Mouse (Mus musculus): ENCODE measurements at regions not wholly inside any gene's neighbourhood (a gene's known extent, or its start where the extent isn't known, plus 50 kb on each side); places are given as distances from the start of the nearest gene placed in this dataset.
A peak's percentile ranks its signal among the peaks of the same experiment; 100 is the strongest.

DNA sequence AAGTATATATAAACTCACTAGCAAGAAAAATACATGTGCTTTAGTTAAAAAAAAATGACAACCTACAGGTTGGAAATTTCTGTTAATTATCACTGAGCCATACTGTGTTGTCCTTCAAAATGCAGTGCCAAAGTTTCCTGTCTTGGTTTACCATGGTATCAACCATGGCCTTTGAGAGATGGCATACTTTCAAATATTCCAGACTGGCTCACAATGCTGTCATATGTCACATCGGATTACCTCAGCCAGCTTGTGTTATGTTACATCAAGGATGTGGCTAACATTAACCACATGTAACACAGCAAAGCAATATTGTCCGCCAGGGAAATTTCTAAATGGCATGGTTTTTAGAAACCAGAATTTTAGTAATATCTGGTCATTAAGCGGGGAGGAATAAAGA is 140.3 kb downstream of the Alx1 start:
- Histone ChIP-seq H3K27me3 (ENCODE audit: insufficient read depth, low read length) (no peaks in the 10 kb centered on the region), H3K4me2 (ENCODE audit: low read depth, low read length) (no peak overlapping the region), H3K4me3 (ENCODE audit: low read depth, low read length) (no peak overlapping the region), H3K9me3 (ENCODE audit: low read length) (no peaks in the 10 kb centered on the region), H3K4me1 (ENCODE audit: insufficient read depth) (no peaks in the 10 kb centered on the region), H3K9ac (replicated peaks) (no peak overlapping the region), H3K36me3 (replicated peaks; ENCODE audit: insufficient read depth, low read length) (no peaks in the 10 kb centered on the region), H3K27ac (ENCODE audit: low read depth) (no peak overlapping the region)
- 76% methylated on average over 3 of the region's 3 CpGs for WGBS (ENCODE audit: insufficient replicate concordance)
- DNase-seq (no peak), ATAC-seq (no peak)
- no peak for TF ChIP-seq EP300 (IDR thresholded peaks at IDR 0.05; ENCODE audit: low read depth)
- TF ChIP-seq CTCF (IDR thresholded peaks at IDR 0.05; ENCODE audit: low read depth): no peak

DNA sequence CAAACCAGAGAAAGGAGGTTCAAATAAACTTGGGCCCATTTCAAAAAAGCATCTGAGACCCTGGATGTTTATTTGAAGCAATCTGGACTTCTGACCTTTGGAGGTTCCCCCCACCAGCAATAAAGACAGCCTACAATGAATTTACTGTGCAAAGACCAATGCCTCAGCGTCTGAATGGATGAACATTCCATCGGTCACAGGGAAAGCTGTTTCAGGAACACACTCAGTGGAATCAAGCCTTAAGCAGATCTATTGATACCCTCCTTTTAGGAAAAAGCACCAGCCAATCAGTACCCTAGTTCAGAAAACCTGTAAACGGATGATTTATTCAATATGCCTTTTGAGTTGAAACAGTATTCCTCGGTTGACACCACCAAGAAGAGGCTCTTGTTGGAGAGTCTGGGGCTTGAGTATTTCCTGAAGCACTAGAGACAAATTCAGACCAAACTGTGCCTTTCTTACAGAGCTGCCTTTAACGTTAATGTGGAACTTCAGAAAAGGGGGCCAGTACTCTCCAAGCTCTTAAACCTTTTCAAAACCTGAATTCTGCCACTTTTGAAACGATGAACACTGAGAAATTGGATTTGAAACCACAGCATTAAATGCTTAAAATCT is 148.1 kb downstream of the Alx1 start:
- no peaks in the 10 kb centered on the region for H3K4me1 ChIP-seq (ENCODE audit: insufficient read depth)
- TF ChIP-seq CTCF (IDR thresholded peaks at IDR 0.05; ENCODE audit: low read depth) (no peak), EP300 (IDR thresholded peaks at IDR 0.05; ENCODE audit: low read depth) (no peak)
- no peak overlapping the region for H3K4me3 ChIP-seq (ENCODE audit: low read depth, low read length)
- WGBS (ENCODE audit: insufficient replicate concordance): 58% methylated on average over 6 of the region's 6 CpGs
- H3K27ac ChIP-seq (ENCODE audit: low read depth): no peak overlapping the region
- H3K4me2 ChIP-seq (ENCODE audit: low read depth, low read length): no peak overlapping the region
- ATAC-seq (no peak), DNase-seq (no peak)
- H3K36me3 ChIP-seq (replicated peaks; ENCODE audit: insufficient read depth, low read length): no peaks in the 10 kb centered on the region
- no peak overlapping the region for H3K9ac ChIP-seq (replicated peaks)
- no peaks in the 10 kb centered on the region for H3K27me3 ChIP-seq (ENCODE audit: insufficient read depth, low read length)
- H3K9me3 ChIP-seq (ENCODE audit: low read length): no peaks in the 10 kb centered on the region

DNA sequence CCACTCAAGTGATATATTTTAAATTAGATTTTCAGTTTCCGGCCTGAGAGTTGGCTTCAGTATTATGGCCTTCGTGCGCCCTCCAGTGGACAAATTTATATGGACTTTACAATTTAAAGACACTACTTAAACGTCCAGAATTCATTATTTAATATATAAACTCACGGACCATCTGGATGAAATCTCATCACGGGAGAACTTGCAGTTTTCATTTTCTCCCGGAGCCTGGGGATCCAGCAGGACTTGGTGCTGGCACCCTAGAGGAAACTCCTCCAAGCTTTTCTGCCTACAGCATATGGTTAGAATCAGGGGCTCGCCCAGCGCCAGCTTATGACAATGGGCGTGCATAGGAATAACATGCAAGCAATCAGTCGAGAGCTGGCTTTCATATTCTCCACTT is 152.0 kb downstream of the Alx1 start:
- H3K9me3 ChIP-seq (ENCODE audit: low read length): no peaks in the 10 kb centered on the region
- H3K4me2 ChIP-seq (ENCODE audit: low read depth, low read length): no peak overlapping the region
- H3K36me3 ChIP-seq (replicated peaks; ENCODE audit: insufficient read depth, low read length): no peaks in the 10 kb centered on the region
- no peak overlapping the region for H3K4me3 ChIP-seq (ENCODE audit: low read depth, low read length)
- no peaks in the 10 kb centered on the region for H3K4me1 ChIP-seq (ENCODE audit: insufficient read depth)
- 32% methylated on average over 11 of the region's 11 CpGs for WGBS (ENCODE audit: insufficient replicate concordance)
- H3K9ac ChIP-seq (replicated peaks): no peak overlapping the region
- ATAC-seq: no peak
- no peak for DNase-seq
- no peaks in the 10 kb centered on the region for H3K27me3 ChIP-seq (ENCODE audit: insufficient read depth, low read length)
- peak; percentile 52 for TF ChIP-seq CTCF (IDR thresholded peaks at IDR 0.05; ENCODE audit: low read depth)
- TF ChIP-seq EP300 (IDR thresholded peaks at IDR 0.05; ENCODE audit: low read depth): no peak
- no peak overlapping the region for H3K27ac ChIP-seq (ENCODE audit: low read depth)

DNA sequence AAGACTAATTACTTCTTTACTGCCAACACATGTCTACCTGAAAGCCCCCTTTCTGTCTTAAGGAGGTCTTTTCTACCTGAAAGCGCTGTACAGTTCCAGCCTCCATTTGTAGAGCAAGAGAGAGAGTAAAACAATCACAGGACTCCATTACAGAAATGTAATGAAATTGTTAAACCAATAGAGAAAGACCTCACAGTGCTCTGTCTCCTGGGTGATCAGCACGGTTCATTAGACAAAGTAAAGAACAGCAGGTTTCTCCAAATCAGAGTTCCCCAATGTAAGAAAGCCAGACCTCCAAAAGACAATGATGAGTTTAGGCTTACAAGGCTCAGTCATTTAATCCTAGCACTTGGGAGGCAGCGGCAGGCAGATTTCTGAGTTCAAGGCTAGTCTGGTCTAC is 153.1 kb downstream of the Alx1 start:
- Histone ChIP-seq H3K4me3 (ENCODE audit: low read depth, low read length) (no peak overlapping the region), H3K36me3 (replicated peaks; ENCODE audit: insufficient read depth, low read length) (no peaks in the 10 kb centered on the region), H3K27ac (ENCODE audit: low read depth) (no peak overlapping the region), H3K27me3 (ENCODE audit: insufficient read depth, low read length) (no peaks in the 10 kb centered on the region), H3K9ac (replicated peaks) (no peak overlapping the region), H3K4me1 (ENCODE audit: insufficient read depth) (no peaks in the 10 kb centered on the region), H3K4me2 (ENCODE audit: low read depth, low read length) (no peak overlapping the region), H3K9me3 (ENCODE audit: low read length) (no peaks in the 10 kb centered on the region)
- DNase-seq (no peak), ATAC-seq (no peak)
- 77% methylated on average over 3 of the region's 3 CpGs for WGBS (ENCODE audit: insufficient replicate concordance)
- no peak for TF ChIP-seq EP300 (IDR thresholded peaks at IDR 0.05; ENCODE audit: low read depth)
- no peak for TF ChIP-seq CTCF (IDR thresholded peaks at IDR 0.05; ENCODE audit: low read depth)

DNA sequence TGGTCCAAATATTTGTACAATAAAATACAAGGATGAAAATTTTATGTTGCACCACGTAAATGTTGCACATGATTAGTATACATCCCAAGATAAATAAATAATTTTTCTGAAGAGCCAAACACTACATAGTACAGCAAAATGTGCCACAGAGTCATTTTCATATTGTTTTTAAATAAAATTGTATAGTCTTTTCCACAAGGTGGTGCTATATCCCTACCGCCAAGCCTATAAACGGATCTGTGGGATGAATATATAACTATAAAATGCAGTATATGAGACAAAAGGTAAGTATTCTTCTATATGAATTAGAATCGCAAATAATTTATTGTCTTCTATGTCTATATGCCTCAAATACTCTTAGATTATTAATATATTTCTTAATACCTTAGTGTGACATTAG is 163.1 kb downstream of the Alx1 start:
- no peak overlapping the region for H3K27ac ChIP-seq (ENCODE audit: low read depth)
- TF ChIP-seq EP300 (IDR thresholded peaks at IDR 0.05; ENCODE audit: low read depth) (no peak), CTCF (IDR thresholded peaks at IDR 0.05; ENCODE audit: low read depth) (peak; percentile 30; the same call in 1 of the 2 replicates)
- H3K4me1 ChIP-seq (ENCODE audit: insufficient read depth): no peaks in the 10 kb centered on the region
- H3K9ac ChIP-seq (replicated peaks): no peak overlapping the region
- H3K27me3 ChIP-seq (ENCODE audit: insufficient read depth, low read length): no peaks in the 10 kb centered on the region
- no peak overlapping the region for H3K4me2 ChIP-seq (ENCODE audit: low read depth, low read length)
- H3K9me3 ChIP-seq (ENCODE audit: low read length): no peaks in the 10 kb centered on the region
- no peak for ATAC-seq
- 31% methylated on average over 4 of the region's 4 CpGs for WGBS (ENCODE audit: insufficient replicate concordance)
- DNase-seq: no peak
- H3K36me3 ChIP-seq (replicated peaks; ENCODE audit: insufficient read depth, low read length): no peaks in the 10 kb centered on the region
- H3K4me3 ChIP-seq (ENCODE audit: low read depth, low read length): no peak overlapping the region

DNA sequence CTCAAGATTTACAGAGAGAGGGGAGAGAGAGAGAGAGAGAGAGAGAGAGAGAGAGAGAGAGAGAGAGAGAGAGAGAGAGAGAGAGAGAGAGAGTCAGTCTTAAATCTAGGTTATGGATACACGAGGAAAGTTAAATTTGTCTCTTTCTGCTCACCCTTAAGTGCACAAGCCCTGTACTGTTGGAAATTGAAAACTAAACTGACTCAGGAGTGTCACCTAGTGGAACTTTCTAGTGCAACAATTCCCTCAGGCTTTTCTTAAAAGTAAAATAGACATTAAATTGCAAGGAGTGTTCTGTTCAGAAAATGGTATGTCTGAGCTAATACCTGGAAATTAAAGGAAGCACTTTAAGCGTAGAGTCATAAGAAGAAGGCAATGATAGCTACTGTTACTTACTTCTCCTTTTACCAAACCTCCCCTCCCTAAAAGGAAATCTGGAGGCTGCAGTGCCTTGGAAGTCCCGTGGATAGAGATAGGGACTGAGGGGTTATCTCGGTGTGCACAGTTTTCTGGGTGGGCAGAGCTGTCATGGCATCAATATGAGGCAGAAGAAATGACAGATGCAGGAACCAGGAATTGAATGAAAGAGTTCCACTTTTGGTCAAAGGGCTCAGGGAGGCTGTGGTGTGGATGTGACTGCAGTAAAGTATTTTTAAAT is 193.3 kb downstream of the Alx1 start:
- Histone ChIP-seq H3K4me1 (ENCODE audit: insufficient read depth) (no peaks in the 10 kb centered on the region), H3K4me2 (ENCODE audit: low read depth, low read length) (no peak overlapping the region), H3K36me3 (replicated peaks; ENCODE audit: insufficient read depth, low read length) (no peaks in the 10 kb centered on the region), H3K9me3 (ENCODE audit: low read length) (no peaks in the 10 kb centered on the region), H3K27ac (ENCODE audit: low read depth) (no peak overlapping the region), H3K27me3 (ENCODE audit: insufficient read depth, low read length) (no peaks in the 10 kb centered on the region), H3K4me3 (ENCODE audit: low read depth, low read length) (no peak overlapping the region), H3K9ac (replicated peaks) (no peak overlapping the region)
- DNase-seq (no peak), ATAC-seq (no peak)
- WGBS (ENCODE audit: insufficient replicate concordance): 27% methylated on average over 4 of the region's 4 CpGs
- TF ChIP-seq EP300 (IDR thresholded peaks at IDR 0.05; ENCODE audit: low read depth) (no peak), CTCF (IDR thresholded peaks at IDR 0.05; ENCODE audit: low read depth) (peak; percentile 44)

All from liver, postnatal 0 days (tissue).